Mouse (Mus musculus) liver, embryonic 14.5 days (tissue): ENCODE data around the gene Ift140.

Experiments used
- CTCF ChIP-seq: IDR thresholded peaks from 2 replicates; pipeline ENCODE4 v1.5.1; 2016; ENCODE audit warnings: antibody characterized with exemption, low read depth, control low read depth
- EP300 ChIP-seq: IDR thresholded peaks from 2 replicates; pipeline ENCODE4 v1.6.1; 2016; ENCODE audit warnings: antibody characterized with exemption, low read depth

- TF ChIP-seq CTCF: no peak
- TF ChIP-seq EP300: no peak
Measured at GRCm38 (mm10) chr17:25111739-25112422, 96.0 kb downstream of the Ift140 start.
